In genomic region chr10:12177482-12177881, GRCm38 (mm10) we compare ENCODE assay signal across 19 mouse cellular contexts.
"Had no signal": no experiment of that assay in that cellular context is flagged by ENCODE, and none has a peak within 500 bp of the region (broad histone marks: within the 10 kb centered on the region; RNA-seq: fewer than 3 reads in every experiment).

No protein-coding gene starts in this region.

- H3K4me1 ChIP-seq: midbrain, embryonic 12.5 days; neural tube, embryonic 13.5 days; neural tube, embryonic 15.5 days; stomach, embryonic 15.5 days had no signal

- DNase-seq: lung, adult 18-20 months; lung, embryonic 14.5 days; lung, postnatal 10 days; lung, postnatal 4 days; midbrain, embryonic 14.5 days; retina, postnatal 1 day; right cerebral cortex, postnatal 25 days; right cerebral cortex, postnatal 4 days; thymus, adult 18-20 months; thymus, postnatal 25 days; thymus, postnatal 4 days had no signal

- H3K27me3 ChIP-seq: midbrain, embryonic 12.5 days; neural tube, embryonic 13.5 days; neural tube, embryonic 15.5 days; stomach, embryonic 15.5 days had no signal

- H3K36me3 ChIP-seq: midbrain, embryonic 10.5 days; midbrain, embryonic 12.5 days; neural tube, embryonic 13.5 days; neural tube, embryonic 15.5 days; stomach, embryonic 15.5 days had no signal

- H3K4me3 ChIP-seq: midbrain, embryonic 10.5 days; midbrain, embryonic 12.5 days; myocyte; neural tube, embryonic 13.5 days; neural tube, embryonic 15.5 days; stomach, embryonic 15.5 days had no signal

- H3K27ac ChIP-seq: liver, embryonic 14.5 days; midbrain, embryonic 10.5 days; midbrain, embryonic 12.5 days; neural tube, embryonic 13.5 days; neural tube, embryonic 15.5 days; stomach, embryonic 15.5 days; stomach, postnatal 0 days had no signal
